Mouse (Mus musculus): ENCODE data around the gene Gm6526. TPM values are rescaled to one million over a fixed set of nuclear protein-coding genes. Genes with fewer than 3 reads are reported as not detected.
"Not testable (repeated sequence)": the region's sequence is repeated elsewhere in the genome, so short reads cannot be mapped to it uniquely, and the experiment has no call there.

The Gm6526 gene
- not detected in 2 replicates for polyA plus RNA-seq (2015; fragmentation: Nextera tagmentation; extraction: Ambion mirVana)

GRCm38 (mm10) chr14:43747566-43747965 lies at the start of gene Gm6526:
Gene Gm6526 (plus strand): TSS chr14:43747866.
- not testable (repeated sequence) for H3K4me2 ChIP-seq; H3K36me3 ChIP-seq; H3K27ac ChIP-seq (replicated peaks); H3K9ac ChIP-seq; H3K27me3 ChIP-seq (replicated peaks); H3K4me1 ChIP-seq; ATAC-seq (ENCODE audit: extremely low read depth, insufficient number of reproducible peaks, low FRiP score, low TSS enrichment); H3K9me3 ChIP-seq; H3K4me3 ChIP-seq
- WGBS = 66% methylated on average over 4 of the region's 4 CpGs

- H3K27ac ChIP-seq (replicated peaks); H3K36me3 ChIP-seq; H3K9me3 ChIP-seq; H3K4me1 ChIP-seq; H3K4me2 ChIP-seq; H3K4me3 ChIP-seq; ATAC-seq (ENCODE audit: extremely low read depth, insufficient number of reproducible peaks, low FRiP score, low TSS enrichment); H3K27me3 ChIP-seq (replicated peaks); H3K9ac ChIP-seq: not testable (repeated sequence)
- WGBS = 79% methylated on average over 3 of the region's 3 CpGs
Observed at GRCm38 (mm10) chr14:43727385-43727784, 20.3 kb upstream of the Gm6526 start, which contains the start of gene Gm16506. Gene Gm16506 (minus strand): TSS chr14:43727485.

GRCm38 (mm10) chr14:43784645-43785044 lies 37.0 kb downstream of the Gm6526 start, which contains the start of gene Gm8180:
Gene Gm8180 (minus strand): TSS chr14:43784745.
- H3K4me2 ChIP-seq; H3K9me3 ChIP-seq; H3K27ac ChIP-seq (replicated peaks); H3K4me3 ChIP-seq; H3K4me1 ChIP-seq; H3K36me3 ChIP-seq; H3K27me3 ChIP-seq (replicated peaks); ATAC-seq (ENCODE audit: extremely low read depth, insufficient number of reproducible peaks, low FRiP score, low TSS enrichment); H3K9ac ChIP-seq: not testable (repeated sequence)
- WGBS = 81% methylated on average over 3 of the region's 3 CpGs

DNA sequence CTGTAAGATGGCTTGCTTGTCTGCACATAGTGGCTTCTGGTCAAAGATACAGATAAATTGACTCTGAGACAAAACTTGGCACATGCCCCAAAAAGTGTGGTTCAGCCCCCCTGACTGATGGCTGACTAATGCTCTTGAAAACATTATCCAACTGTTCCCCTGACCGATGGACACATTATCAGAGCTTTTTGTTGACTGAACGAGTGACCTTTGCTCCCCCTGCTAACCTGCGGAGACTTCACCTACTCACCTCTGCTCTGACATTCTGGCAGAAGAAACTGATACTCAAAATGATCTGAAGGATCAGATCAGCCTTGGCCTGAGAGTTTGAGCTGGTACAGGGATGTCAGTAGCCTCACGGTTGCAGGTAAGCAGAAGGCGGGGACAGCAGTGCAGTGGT lies 46.1 kb downstream of the Gm6526 start:
- ATAC-seq (ENCODE audit: extremely low read depth, insufficient number of reproducible peaks, low FRiP score, low TSS enrichment); H3K9me3 ChIP-seq; H3K4me2 ChIP-seq; H3K4me3 ChIP-seq; H3K9ac ChIP-seq; H3K36me3 ChIP-seq; H3K27ac ChIP-seq (replicated peaks); H3K4me1 ChIP-seq; H3K27me3 ChIP-seq (replicated peaks): not testable (repeated sequence)
- 59% methylated on average over 5 of the region's 5 CpGs for WGBS

- Histone ChIP-seq H3K4me1 (0 out of 2 replicates have a peak, but pooled peaks cover 2% of the 10 kb centered on the region), H3K9ac (peak overlapping the region; percentile 65), H3K27me3 (replicated peaks) (no peaks in the 10 kb centered on the region), H3K9me3 (no peaks in the 10 kb centered on the region), H3K27ac (replicated peaks) (no peak overlapping the region), H3K4me3 (peak overlapping the region; percentile 41), H3K4me2 (peak overlapping the region; percentile 67), H3K36me3 (no peaks in the 10 kb centered on the region)
- ATAC-seq (ENCODE audit: extremely low read depth, insufficient number of reproducible peaks, low FRiP score, low TSS enrichment) = no peak; the same call in 1 of the 2 replicates
- 13% methylated on average over 14 of the region's 14 CpGs for WGBS
Observed at GRCm38 (mm10) chr14:43796069-43796904, 48.6 kb downstream of the Gm6526 start.

GRCm38 (mm10) chr14:43796905-43797470 lies 49.3 kb downstream of the Gm6526 start:
- not testable (repeated sequence) for H3K27ac ChIP-seq (replicated peaks); ATAC-seq (ENCODE audit: extremely low read depth, insufficient number of reproducible peaks, low FRiP score, low TSS enrichment)
- peak overlapping the region; percentile 65 for H3K9ac ChIP-seq

GRCm38 (mm10) chr14:43804435-43804834 lies 56.8 kb downstream of the Gm6526 start:
- H3K4me3 ChIP-seq; H3K36me3 ChIP-seq; H3K9me3 ChIP-seq; H3K4me1 ChIP-seq; ATAC-seq (ENCODE audit: extremely low read depth, insufficient number of reproducible peaks, low FRiP score, low TSS enrichment); H3K9ac ChIP-seq; H3K27me3 ChIP-seq (replicated peaks); H3K4me2 ChIP-seq; H3K27ac ChIP-seq (replicated peaks): not testable (repeated sequence)
- 14% methylated on average over 6 of the region's 7 CpGs for WGBS

More at GRCm38 (mm10) chr14:43796905-43797470, 49.3 kb downstream of the Gm6526 start:
- H3K9me3 ChIP-seq; H3K4me1 ChIP-seq; H3K27me3 ChIP-seq (replicated peaks); H3K36me3 ChIP-seq: not testable (repeated sequence)
- peak overlapping the region; percentile 67 for H3K4me2 ChIP-seq
- H3K4me3 ChIP-seq = peak overlapping the region; percentile 41
- 7% methylated on average over 18 of the region's 23 CpGs for WGBS

Other genes starting within 250 kb of the Gm6526 start
- not detected in 2 replicates for gene Gm5799, start 204.3 kb upstream of the Gm6526 start, polyA plus RNA-seq (2015; fragmentation: Nextera tagmentation; extraction: Ambion mirVana)
- gene Gm17654, start 168.7 kb upstream of the Gm6526 start, polyA plus RNA-seq (2015; fragmentation: Nextera tagmentation; extraction: Ambion mirVana) = not detected in 2 replicates
- not detected in 2 replicates for gene Gm10375, start 139.9 kb upstream of the Gm6526 start, polyA plus RNA-seq (2015; fragmentation: Nextera tagmentation; extraction: Ambion mirVana)
- gene Gm8165, start 70.7 kb upstream of the Gm6526 start, polyA plus RNA-seq (2015; fragmentation: Nextera tagmentation; extraction: Ambion mirVana) = not detected in 2 replicates
- gene Gm7324, start 50.0 kb upstream of the Gm6526 start, polyA plus RNA-seq (2015; fragmentation: Nextera tagmentation; extraction: Ambion mirVana) = 0.49 and 0.85 TPM in 2 replicates
- gene Gm16506, start 20.4 kb upstream of the Gm6526 start, polyA plus RNA-seq (2015; fragmentation: Nextera tagmentation; extraction: Ambion mirVana) = not detected in 2 replicates
- not detected in 2 replicates for gene Gm8180, start 36.9 kb downstream of the Gm6526 start, polyA plus RNA-seq (2015; fragmentation: Nextera tagmentation; extraction: Ambion mirVana)
- gene Ear1, start 127.7 kb downstream of the Gm6526 start, polyA plus RNA-seq (2015; fragmentation: Nextera tagmentation; extraction: Ambion mirVana) = 0.32 TPM in 1 of 2 replicates, not detected in the other
- not detected in 2 replicates for gene Ear10, start 175.7 kb downstream of the Gm6526 start, polyA plus RNA-seq (2015; fragmentation: Nextera tagmentation; extraction: Ambion mirVana)
- 25.4 and 28.8 TPM in 2 replicates for gene Gm8113, start 177.5 kb downstream of the Gm6526 start, polyA plus RNA-seq (2015; fragmentation: Nextera tagmentation; extraction: Ambion mirVana)
- not detected in 2 replicates for gene Ang5, start 209.2 kb downstream of the Gm6526 start, polyA plus RNA-seq (2015; fragmentation: Nextera tagmentation; extraction: Ambion mirVana)